Mouse (Mus musculus): ENCODE results near the gene Zbtb7b.

The Zbtb7b gene

DNA sequence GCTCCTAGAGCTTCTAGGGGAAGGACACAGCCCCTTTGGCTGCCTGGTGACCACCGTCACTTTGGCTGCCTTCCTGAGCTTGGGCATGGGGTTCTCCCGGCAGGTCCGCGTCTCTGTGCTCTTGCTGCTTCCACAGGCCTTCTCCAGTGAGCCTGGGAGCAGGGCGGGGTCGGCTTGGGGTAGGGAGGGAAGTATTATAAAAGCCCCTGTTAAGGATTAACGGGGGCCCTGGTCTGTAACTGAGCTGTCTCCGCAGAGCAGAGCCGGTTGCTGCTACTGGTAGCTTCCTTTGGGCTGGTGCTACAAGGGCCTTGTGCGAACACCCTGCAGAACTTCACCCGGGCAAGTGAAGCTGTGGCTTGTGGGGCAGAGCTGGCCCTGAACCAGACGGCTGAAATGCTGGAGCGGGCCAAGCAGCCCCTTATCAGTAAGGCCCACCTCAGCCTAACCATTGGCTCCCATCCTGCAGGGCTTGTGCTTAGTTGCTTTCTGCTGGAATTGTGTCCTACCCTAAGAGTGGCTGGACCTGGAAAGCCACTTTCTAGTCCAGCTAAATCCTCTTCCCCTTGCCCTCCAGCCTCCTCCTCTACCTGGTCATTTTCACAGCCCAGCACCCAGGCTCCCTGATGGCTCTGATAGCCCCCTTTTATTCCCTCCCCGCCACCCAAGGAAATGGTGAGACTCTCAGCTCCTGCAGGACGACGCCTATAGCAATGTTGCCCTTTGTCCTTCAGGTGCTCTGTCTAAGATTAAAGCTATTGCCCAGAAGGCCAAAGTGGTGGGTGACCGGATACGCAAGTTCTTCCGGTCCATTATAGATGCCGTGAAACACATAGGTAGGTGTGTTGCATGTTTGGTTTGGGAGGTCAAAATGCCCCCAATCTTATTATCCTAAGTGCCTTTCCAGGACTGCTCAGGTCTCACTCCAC lies 28.8 kb downstream of the Zbtb7b start:
- no peak for DNase-seq (ENCODE audit: low spot score in 2 of 2)

DNA sequence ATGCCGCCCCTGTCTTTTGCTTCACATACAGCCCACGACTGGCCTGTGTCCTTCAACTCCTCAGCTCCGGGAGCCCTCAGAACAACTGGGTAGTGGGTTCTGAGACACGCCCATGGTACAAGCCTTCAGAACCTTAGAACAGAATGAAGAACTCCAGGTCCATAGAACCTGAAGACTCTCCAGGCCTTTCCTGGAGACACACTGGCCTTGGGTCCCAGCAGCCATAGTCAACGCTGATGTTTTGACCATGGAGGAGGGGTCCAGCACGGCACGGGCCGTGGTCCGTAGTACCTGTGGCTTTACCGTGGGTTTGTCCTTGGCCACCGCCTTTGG lies 29.5 kb downstream of the Zbtb7b start, which contains the start of gene Dcst1:
Gene Dcst1, minus strand, starts transcription at position 101 of the 333 bp plus-strand sequence.
- no peak for DNase-seq (ENCODE audit: low spot score in 2 of 2)

- DNase-seq (ENCODE audit: low spot score in 2 of 2): no peak
Observed at GRCm38 (mm10) chr3:89364631-89365030, 29.9 kb downstream of the Zbtb7b start.

GRCm38 (mm10) chr3:89361675-89362074 lies 32.9 kb downstream of the Zbtb7b start, which contains the start of gene Dcst2:
Dcst2 (plus strand) TSS chr3:89361975.
- DNase-seq (ENCODE audit: low spot score in 2 of 2): no peak

DNA sequence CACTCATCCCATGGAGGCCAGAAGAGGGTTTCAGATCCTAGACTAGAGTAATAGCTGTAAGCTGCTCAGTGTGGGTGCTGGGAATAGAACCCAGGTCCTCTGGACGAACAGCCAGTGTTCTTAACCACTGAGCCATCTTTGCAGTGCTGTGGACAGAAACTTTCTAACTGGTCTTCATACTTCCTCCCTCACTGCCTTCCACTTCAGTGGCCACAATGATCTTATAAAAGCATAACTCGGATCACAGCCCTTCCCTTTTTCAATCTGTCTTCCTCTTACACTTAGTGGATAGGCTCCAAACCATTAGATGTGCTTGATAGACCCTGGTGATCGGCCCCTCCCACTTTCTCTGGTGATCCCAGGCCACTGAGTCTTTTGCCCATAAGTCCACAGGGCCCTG lies 34.3 kb downstream of the Zbtb7b start:
- no peak for DNase-seq (ENCODE audit: low spot score in 2 of 2)

DNA sequence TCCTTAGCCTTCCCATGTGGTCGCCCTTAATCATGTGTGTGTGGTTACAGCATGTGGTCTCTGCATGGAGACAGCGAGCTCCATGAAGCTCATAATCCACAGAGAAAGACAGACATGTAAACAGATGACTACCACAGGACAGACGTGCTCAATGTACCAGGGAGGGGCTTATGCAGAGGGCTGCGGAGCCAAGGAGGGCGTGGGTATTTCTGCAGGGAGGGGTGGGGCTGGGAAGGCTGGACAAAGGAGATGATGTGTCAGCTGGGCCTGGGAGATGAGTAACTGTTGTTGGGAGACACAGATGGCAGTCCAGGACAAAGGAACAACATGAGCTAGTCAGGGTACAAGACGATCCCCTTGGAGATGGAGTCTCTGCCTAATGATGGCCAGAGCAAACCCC lies 34.9 kb downstream of the Zbtb7b start:
- DNase-seq (ENCODE audit: low spot score in 2 of 2): no peak

DNA sequence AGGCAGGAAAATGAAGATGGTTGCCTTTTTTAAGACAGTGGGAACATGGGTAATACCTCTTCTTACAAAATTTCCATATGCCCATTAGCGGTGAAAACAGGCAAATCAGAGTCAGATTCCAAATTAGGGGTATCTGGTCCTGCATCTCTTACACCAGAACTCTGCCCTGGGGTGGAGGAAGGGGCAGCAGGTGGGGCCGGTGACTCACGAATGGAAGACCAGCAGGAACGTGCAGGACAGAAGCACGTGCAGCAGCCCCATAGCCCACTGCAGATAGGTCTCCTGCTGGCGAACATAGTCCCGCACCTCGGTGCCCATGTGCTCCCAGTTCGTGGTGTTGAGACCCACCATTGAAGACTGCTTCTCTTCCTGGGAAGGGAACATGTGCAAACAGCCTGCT lies 38.5 kb downstream of the Zbtb7b start:
- no peak for DNase-seq (ENCODE audit: low spot score in 2 of 2)

DNA sequence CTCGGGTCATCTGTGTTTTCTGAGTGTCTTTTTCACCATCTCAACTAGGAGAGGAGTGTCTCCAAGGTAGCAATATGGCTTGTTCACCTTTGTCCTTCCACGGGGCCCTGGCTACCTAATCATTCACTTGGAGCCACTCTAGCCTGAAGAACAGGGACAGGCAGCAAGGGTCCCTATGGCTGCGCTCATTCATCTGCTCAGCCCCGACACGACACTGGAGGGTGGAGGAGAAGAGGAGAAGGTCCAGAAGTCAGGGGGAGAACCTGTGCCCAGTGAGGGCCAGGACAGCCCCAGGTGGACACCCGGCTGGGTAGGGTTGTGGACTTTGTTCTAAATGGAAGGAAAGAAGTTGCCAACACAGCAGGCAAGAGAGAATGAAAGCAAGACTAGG lies 39.1 kb downstream of the Zbtb7b start:
- DNase-seq (ENCODE audit: low spot score in 2 of 2): no peak

DNA sequence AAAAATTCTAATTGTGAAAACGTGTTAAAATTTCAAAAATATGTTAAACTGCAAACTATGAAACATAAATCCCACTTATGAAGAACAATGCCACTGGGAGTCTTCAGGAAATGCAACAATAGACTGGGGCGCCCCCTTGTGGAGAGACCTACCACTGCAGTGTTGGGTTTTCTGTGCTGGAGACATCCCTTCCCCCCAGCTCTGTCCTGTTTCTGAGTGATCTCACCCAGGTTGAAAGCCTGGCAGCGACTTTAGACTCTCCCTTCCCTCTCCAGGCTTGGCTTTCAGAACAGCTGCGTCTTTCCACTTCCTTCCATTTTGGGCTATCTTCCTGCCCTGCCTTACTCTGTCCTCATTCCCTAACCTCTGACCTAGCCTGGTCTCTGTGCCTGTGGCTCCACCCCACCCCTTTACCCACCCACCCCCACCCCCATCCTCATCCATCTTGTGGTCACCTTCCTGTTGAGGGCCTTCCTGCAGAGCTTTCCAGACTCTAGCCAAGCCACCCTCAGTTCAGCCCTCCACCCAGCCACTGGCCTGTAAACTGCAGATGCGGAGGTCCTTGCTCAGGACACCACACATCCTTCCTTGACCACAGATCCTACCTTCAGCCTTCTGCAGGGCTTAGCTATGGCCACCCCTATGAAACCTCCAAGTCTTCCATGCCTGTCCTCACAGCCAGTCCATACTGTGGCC lies 39.6 kb downstream of the Zbtb7b start:
- peak; percentile 67 to 89 for DNase-seq (ENCODE audit: low spot score in 2 of 2)

GRCm38 (mm10) chr3:89351271-89351670 lies 43.3 kb downstream of the Zbtb7b start:
- no peak for DNase-seq (ENCODE audit: low spot score in 2 of 2)

GRCm38 (mm10) chr3:89349869-89350501 lies 44.6 kb downstream of the Zbtb7b start, which contains the start of gene Adam15:
Adam15 (minus strand) TSS chr3:89349996.
- DNase-seq (ENCODE audit: low spot score in 2 of 2): peak; percentile 85 to 91

- no peak for DNase-seq (ENCODE audit: low spot score in 2 of 2)
Observed at GRCm38 (mm10) chr3:89348911-89349868, 45.4 kb downstream of the Zbtb7b start.

GRCm38 (mm10) chr3:89347916-89348315 lies 46.7 kb downstream of the Zbtb7b start:
- DNase-seq (ENCODE audit: low spot score in 2 of 2): no peak

DNA sequence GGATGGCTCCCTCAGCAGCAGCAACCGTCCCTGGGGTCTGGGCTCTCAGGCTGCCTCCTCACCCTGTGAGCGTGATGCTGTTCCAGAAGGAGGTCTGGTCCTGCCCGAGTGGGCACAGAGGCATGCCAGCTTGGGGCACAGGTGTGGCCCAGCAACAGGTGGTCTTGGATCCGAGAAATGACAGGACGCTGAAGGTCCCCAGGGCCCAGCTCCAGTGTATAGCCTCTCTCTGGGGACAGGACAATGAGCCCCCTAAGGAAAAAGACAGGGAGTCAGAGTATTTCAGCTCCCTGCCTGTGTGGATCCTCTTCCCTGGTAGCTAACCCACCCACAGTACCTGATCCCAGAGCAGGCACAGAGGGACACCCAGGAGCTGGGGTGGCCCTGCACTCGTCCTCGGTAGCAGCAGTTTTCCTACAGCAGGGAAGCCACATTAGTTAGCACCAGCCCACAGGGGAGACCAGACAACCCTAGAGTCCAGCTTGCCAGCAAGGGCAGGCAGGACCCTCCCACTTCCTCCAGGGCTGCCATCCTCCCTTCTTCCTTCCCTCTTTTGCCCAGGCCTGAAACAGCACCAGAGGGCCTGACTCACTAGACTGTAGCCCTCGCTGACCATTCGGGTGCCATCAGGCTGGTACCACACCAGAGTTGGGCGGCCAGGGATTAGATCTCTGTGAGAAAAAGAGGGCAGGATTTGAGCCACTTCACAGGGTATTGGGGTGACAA lies 47.6 kb downstream of the Zbtb7b start:
- no peak for DNase-seq (ENCODE audit: low spot score in 2 of 2)

DNA sequence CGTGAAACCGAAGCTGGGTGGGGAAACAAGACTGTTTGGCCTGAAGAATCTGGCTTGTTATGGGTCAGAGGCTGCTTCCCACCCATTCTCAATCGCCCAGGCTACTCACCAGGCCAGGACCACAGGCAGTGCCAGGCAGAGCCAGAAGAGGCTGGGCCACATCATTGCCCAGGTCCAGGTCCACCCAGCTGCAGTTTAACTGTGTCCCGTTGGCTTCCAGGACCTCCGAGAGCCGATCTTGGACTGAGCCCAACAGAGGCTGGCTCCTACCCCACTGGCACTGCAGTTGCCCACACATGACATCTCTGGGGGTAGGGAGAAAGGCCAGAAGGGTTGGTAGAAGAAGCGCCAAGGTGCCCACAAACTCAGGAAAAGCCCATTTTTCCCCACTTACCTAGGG lies 51.3 kb downstream of the Zbtb7b start:
- DNase-seq (ENCODE audit: low spot score in 2 of 2): no peak

GRCm38 (mm10) chr3:89341794-89342193 lies 52.8 kb downstream of the Zbtb7b start:
- DNase-seq (ENCODE audit: low spot score in 2 of 2): no peak

DNA sequence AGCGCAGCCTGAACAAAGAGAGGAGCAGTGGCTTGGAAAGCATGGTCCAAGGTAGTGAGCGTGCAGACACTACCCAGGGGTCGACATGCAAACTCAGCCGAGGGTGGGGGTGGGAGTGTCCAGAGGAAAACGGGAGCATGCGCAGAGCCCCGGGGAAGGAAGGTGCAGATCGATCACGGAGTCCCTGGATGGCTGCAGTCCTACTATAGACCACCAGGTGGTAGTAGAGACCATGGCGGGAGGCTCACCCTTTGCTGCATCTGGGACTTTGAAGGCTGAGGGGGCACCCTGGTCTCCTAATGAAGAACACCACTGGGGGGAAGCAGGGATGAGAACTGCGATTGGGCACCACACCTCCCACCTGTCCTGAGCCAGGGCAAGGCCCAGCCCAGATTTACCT lies 54.1 kb downstream of the Zbtb7b start:
- peak; percentile 66 to 84 for DNase-seq (ENCODE audit: low spot score in 2 of 2)

- DNase-seq (ENCODE audit: low spot score in 2 of 2): peak in 1 of 2 experiments; percentile 74
Observed at GRCm38 (mm10) chr3:89339416-89339815, 55.2 kb downstream of the Zbtb7b start.

- peak in 1 of 2 experiments; percentile 54 for DNase-seq (ENCODE audit: low spot score in 2 of 2)
Observed at GRCm38 (mm10) chr3:89337721-89338578, 56.6 kb downstream of the Zbtb7b start, which contains the start of gene Efna4. Efna4 (minus strand) TSS chr3:89338028.
